Mouse (Mus musculus): Measurements from ENCODE around the gene Mgst2. TPM values are rescaled to one million over a fixed set of nuclear protein-coding genes. Genes with fewer than 3 reads are reported as not detected.
A peak's percentile ranks its signal among the peaks of the same experiment; 100 is the strongest.

Gene Mgst2
- polyA plus RNA-seq, 1 experiment from 2014 or later: 16.0 TPM

DNA sequence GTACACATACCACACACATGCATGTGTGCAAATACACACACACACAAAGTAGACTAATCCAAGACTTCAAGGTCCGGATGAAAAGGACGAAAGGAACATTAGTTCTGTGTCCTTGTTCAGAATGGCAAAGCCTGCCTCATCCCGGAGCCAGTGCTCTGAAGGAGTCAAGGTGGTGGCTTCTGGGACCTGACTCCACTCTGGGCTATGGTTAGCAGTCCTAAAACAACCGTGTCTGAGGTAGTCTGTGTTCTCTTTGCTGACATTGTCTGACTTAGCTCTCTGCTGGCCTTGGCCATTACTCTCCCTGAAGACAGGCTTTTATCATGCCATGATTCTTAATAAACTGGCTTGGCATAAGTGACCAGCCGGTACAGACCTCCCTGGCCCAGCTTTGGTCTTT, 745 bp upstream of the Mgst2 start:
- no peak for ATAC-seq (ENCODE audit: insufficient number of reproducible peaks, low FRiP score, low TSS enrichment, low read depth)
- H3K4me2 ChIP-seq: no peak overlapping the region
- H3K36me3 ChIP-seq: no peaks in the 10 kb centered on the region
- no peak overlapping the region for H3K27ac ChIP-seq
- H3K9me3 ChIP-seq: no peaks in the 10 kb centered on the region
- no peaks in the 10 kb centered on the region for H3K27me3 ChIP-seq
- no peak overlapping the region for H3K4me3 ChIP-seq
- no peak overlapping the region for H3K9ac ChIP-seq
- 85% methylated on average over 5 of the region's 5 CpGs for WGBS
- H3K4me1 ChIP-seq: peaks cover 12% of the 10 kb centered on the region; the same call in 1 of the 2 replicates

- no peaks in the 10 kb centered on the region for H3K9me3 ChIP-seq
- H3K36me3 ChIP-seq: no peaks in the 10 kb centered on the region
- no peak overlapping the region for H3K4me3 ChIP-seq
- no peak overlapping the region for H3K9ac ChIP-seq
- no peaks in the 10 kb centered on the region for H3K27me3 ChIP-seq
- H3K4me2 ChIP-seq: no peak overlapping the region
- H3K4me1 ChIP-seq: peaks cover 12% of the 10 kb centered on the region; the same call in 1 of the 2 replicates
- 72% methylated on average over 3 of the region's 3 CpGs for whole genome bisulfite sequencing
- ATAC-seq (ENCODE audit: insufficient number of reproducible peaks, low FRiP score, low TSS enrichment, low read depth): peak; percentile 52; the same call in 1 of the 2 replicates
- H3K27ac ChIP-seq: peak overlapping the region; percentile 27; the same call in 1 of the 2 replicates
Measured at GRCm38 (mm10) chr3:51660821-51661276, 689 bp downstream of the Mgst2 start.

- 33% methylated on average over 5 of the region's 5 CpGs for WGBS
- H3K4me2 ChIP-seq: no peak overlapping the region
Measured at GRCm38 (mm10) chr3:51661376-51661775, 1.2 kb downstream of the Mgst2 start.

GRCm38 (mm10) chr3:51661880-51662550, 1.9 kb downstream of the Mgst2 start:
- Histone ChIP-seq H3K9me3 (no peaks in the 10 kb centered on the region), H3K27ac (no peak overlapping the region), H3K9ac (no peak overlapping the region), H3K4me1 (peaks cover 12% of the 10 kb centered on the region; the same call in 1 of the 2 replicates), H3K4me2 (no peak overlapping the region), H3K4me3 (no peak overlapping the region), H3K27me3 (no peaks in the 10 kb centered on the region), H3K36me3 (no peaks in the 10 kb centered on the region)
- no peak for ATAC-seq (ENCODE audit: insufficient number of reproducible peaks, low FRiP score, low TSS enrichment, low read depth)
- 68% methylated on average over 11 of the region's 11 CpGs for WGBS

More at GRCm38 (mm10) chr3:51661376-51661775, 1.2 kb downstream of the Mgst2 start:
- no peak overlapping the region for H3K9ac ChIP-seq
- no peaks in the 10 kb centered on the region for H3K36me3 ChIP-seq
- ATAC-seq (ENCODE audit: insufficient number of reproducible peaks, low FRiP score, low TSS enrichment, low read depth): no peak
- peak overlapping the region; percentile 27; the same call in 1 of the 2 replicates for H3K27ac ChIP-seq
- no peak overlapping the region for H3K4me3 ChIP-seq
- no peaks in the 10 kb centered on the region for H3K9me3 ChIP-seq
- H3K4me1 ChIP-seq: peaks cover 12% of the 10 kb centered on the region; the same call in 1 of the 2 replicates
- H3K27me3 ChIP-seq: no peaks in the 10 kb centered on the region

DNA sequence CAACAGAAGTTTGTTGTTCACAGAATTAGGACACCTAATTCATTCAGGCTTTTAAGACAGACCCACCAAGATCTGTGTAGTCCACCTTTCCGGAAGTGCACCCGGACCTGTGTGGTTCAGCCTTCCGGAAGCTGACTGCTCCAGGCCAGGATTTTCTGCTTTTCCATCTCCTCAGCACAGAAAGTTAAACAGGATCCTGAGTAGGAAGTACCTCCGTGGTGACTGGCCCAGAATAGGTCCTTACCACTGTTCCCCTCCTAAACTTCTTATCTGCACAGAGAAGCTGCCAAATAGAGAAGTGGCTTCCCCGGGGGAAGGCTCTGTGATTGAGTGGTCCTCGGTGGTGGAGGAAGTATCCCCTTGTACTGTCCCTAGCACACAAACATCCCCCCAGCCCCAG, 2.4 kb downstream of the Mgst2 start:
- no peak overlapping the region for H3K4me3 ChIP-seq
- no peak overlapping the region for H3K9ac ChIP-seq
- H3K4me1 ChIP-seq: peaks cover 12% of the 10 kb centered on the region; the same call in 1 of the 2 replicates
- H3K27me3 ChIP-seq: no peaks in the 10 kb centered on the region
- no peak for ATAC-seq (ENCODE audit: insufficient number of reproducible peaks, low FRiP score, low TSS enrichment, low read depth)
- H3K9me3 ChIP-seq: no peaks in the 10 kb centered on the region
- 58% methylated on average over 6 of the region's 6 CpGs for WGBS
- no peak overlapping the region for H3K4me2 ChIP-seq
- no peak overlapping the region for H3K27ac ChIP-seq
- no peaks in the 10 kb centered on the region for H3K36me3 ChIP-seq

DNA sequence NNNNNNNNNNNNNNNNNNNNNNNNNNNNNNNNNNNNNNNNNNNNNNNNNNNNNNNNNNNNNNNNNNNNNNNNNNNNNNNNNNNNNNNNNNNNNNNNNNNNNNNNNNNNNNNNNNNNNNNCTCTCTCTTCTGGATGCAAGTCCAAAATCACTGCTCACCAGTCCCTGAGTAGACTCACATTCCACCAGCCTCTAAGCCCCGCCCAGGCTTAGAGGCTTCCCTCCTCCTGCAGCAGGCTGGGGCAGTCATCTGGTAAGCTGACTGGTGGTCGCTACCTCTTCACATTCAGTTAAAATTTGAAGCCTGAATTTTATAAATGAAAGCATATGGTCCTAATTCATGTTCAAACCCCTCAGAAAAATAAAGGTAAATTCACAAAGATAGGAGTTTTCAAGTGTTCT, 8.4 kb downstream of the Mgst2 start:
- Histone ChIP-seq H3K9me3 (no peaks in the 10 kb centered on the region), H3K36me3 (no peaks in the 10 kb centered on the region), H3K4me1 (no peaks in the 10 kb centered on the region), H3K4me2 (no peak overlapping the region), H3K27me3 (no peaks in the 10 kb centered on the region), H3K9ac (no peak overlapping the region), H3K4me3 (no peak overlapping the region), H3K27ac (no peak overlapping the region)
- no peak for ATAC-seq (ENCODE audit: insufficient number of reproducible peaks, low FRiP score, low TSS enrichment, low read depth)
- WGBS: 20% methylated on average over 2 of the region's 2 CpGs

GRCm38 (mm10) chr3:51670414-51671070, 10.4 kb downstream of the Mgst2 start:
- Histone ChIP-seq H3K9me3 (no peaks in the 10 kb centered on the region), H3K27ac (no peak overlapping the region), H3K36me3 (no peaks in the 10 kb centered on the region), H3K4me3 (no peak overlapping the region), H3K4me2 (no peak overlapping the region), H3K9ac (no peak overlapping the region), H3K27me3 (no peaks in the 10 kb centered on the region), H3K4me1 (no peaks in the 10 kb centered on the region)
- ATAC-seq (ENCODE audit: insufficient number of reproducible peaks, low FRiP score, low TSS enrichment, low read depth): no peak
- WGBS: 69% methylated on average over 5 of the region's 5 CpGs

DNA sequence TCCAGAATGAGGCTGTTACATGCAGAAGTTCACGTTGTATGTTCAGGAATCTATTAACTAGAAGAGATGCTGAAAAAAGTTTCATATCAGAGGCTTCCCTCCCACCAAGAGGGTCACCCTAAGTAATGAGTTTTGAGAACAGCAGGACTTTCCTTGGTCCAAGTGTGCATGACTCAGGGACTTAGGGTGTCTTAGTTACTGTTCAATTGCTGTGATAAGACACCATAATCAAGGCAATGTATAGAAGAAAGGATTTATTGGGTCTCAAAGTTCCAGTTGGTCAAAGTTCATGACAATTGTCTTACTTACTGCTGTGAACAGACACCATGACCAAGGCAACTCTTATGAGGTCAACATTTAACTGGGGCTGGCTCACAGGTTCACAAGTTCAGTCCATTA, 10.9 kb downstream of the Mgst2 start:
- Histone ChIP-seq H3K27me3 (no peaks in the 10 kb centered on the region), H3K9me3 (no peaks in the 10 kb centered on the region), H3K36me3 (no peaks in the 10 kb centered on the region), H3K9ac (no peak overlapping the region), H3K4me3 (no peak overlapping the region), H3K4me2 (no peak overlapping the region), H3K4me1 (no peaks in the 10 kb centered on the region), H3K27ac (no peak overlapping the region)
- ATAC-seq (ENCODE audit: insufficient number of reproducible peaks, low FRiP score, low TSS enrichment, low read depth): no peak
- 92% methylated on average over 1 of the region's 1 CpGs for WGBS

GRCm38 (mm10) chr3:51672631-51673030, 12.5 kb downstream of the Mgst2 start:
- WGBS: 76% methylated on average over 4 of the region's 4 CpGs
- H3K4me2 ChIP-seq: no peak overlapping the region
- H3K4me1 ChIP-seq: no peaks in the 10 kb centered on the region
- H3K4me3 ChIP-seq: no peak overlapping the region
- no peak for ATAC-seq (ENCODE audit: insufficient number of reproducible peaks, low FRiP score, low TSS enrichment, low read depth)
- no peak overlapping the region for H3K27ac ChIP-seq
- no peaks in the 10 kb centered on the region for H3K36me3 ChIP-seq
- no peaks in the 10 kb centered on the region for H3K27me3 ChIP-seq
- H3K9me3 ChIP-seq: no peaks in the 10 kb centered on the region
- H3K9ac ChIP-seq: no peak overlapping the region

- H3K36me3 ChIP-seq: no peaks in the 10 kb centered on the region
- H3K9ac ChIP-seq: no peak overlapping the region
- no peak overlapping the region for H3K4me3 ChIP-seq
- H3K4me1 ChIP-seq: no peaks in the 10 kb centered on the region
- 72% methylated on average over 21 of the region's 21 CpGs for WGBS
- ATAC-seq (ENCODE audit: insufficient number of reproducible peaks, low FRiP score, low TSS enrichment, low read depth): no peak
- H3K9me3 ChIP-seq: no peaks in the 10 kb centered on the region
- H3K4me2 ChIP-seq: no peak overlapping the region
- no peaks in the 10 kb centered on the region for H3K27me3 ChIP-seq
- no peak overlapping the region for H3K27ac ChIP-seq
Measured at GRCm38 (mm10) chr3:51673408-51674086, 13.4 kb downstream of the Mgst2 start.

DNA sequence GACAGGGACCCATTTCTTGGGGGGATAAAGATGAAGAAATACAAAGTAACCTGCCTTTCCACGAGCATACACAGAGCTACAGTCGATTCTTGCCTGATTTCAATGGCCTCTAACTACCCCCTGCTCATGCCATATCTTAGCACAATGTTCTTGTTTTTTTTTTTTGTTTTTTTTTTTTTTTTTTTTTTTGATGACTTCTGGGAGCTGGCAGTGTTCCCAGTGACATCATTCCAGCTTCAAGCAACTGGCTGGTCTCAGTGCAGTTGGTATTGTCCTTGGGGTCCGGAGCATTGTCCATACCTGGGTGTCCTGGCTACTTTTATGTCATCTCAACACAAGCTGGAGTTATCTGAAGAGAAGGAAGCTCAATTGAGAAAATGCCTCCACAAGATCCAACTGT, 14.8 kb downstream of the Mgst2 start:
- Histone ChIP-seq H3K36me3 (no peaks in the 10 kb centered on the region), H3K27ac (no peak overlapping the region), H3K27me3 (no peaks in the 10 kb centered on the region), H3K9me3 (no peaks in the 10 kb centered on the region), H3K4me1 (no peaks in the 10 kb centered on the region), H3K4me3 (no peak overlapping the region), H3K9ac (no peak overlapping the region), H3K4me2 (no peak overlapping the region)
- WGBS: 82% methylated on average over 3 of the region's 3 CpGs
- no peak for ATAC-seq (ENCODE audit: insufficient number of reproducible peaks, low FRiP score, low TSS enrichment, low read depth)

GRCm38 (mm10) chr3:51685539-51685938, 25.4 kb downstream of the Mgst2 start:
- H3K4me2 ChIP-seq: no peak overlapping the region
- no peaks in the 10 kb centered on the region for H3K4me1 ChIP-seq
- no peaks in the 10 kb centered on the region for H3K9me3 ChIP-seq
- peaks cover 17% of the 10 kb centered on the region for H3K36me3 ChIP-seq
- no peak for ATAC-seq (ENCODE audit: insufficient number of reproducible peaks, low FRiP score, low TSS enrichment, low read depth)
- no peak overlapping the region for H3K4me3 ChIP-seq
- H3K9ac ChIP-seq: no peak overlapping the region
- no peaks in the 10 kb centered on the region for H3K27me3 ChIP-seq
- no peak overlapping the region for H3K27ac ChIP-seq
- WGBS: 94% methylated on average over 6 of the region's 6 CpGs
